Mouse (Mus musculus): ENCODE data around the gene Aagab. TPM values are rescaled to one million over a fixed set of nuclear protein-coding genes. Genes with fewer than 3 reads are reported as not detected.

Aagab gene
- total RNA-seq (2021) (10 to 100 TPM; 21.9 to 32.3 TPM), polyA plus RNA-seq (2012; rRNA removed) (11.8 and 14.1 TPM in 2 replicates)
- long read RNA-seq, full-length matches to known transcripts, result 25 of 52 reads
- long read RNA-seq, partial matches to known transcripts, result 6 of 52 reads
- long read RNA-seq, other reads (novel, unspliced or antisense), result 21 of 52 reads

DNA sequence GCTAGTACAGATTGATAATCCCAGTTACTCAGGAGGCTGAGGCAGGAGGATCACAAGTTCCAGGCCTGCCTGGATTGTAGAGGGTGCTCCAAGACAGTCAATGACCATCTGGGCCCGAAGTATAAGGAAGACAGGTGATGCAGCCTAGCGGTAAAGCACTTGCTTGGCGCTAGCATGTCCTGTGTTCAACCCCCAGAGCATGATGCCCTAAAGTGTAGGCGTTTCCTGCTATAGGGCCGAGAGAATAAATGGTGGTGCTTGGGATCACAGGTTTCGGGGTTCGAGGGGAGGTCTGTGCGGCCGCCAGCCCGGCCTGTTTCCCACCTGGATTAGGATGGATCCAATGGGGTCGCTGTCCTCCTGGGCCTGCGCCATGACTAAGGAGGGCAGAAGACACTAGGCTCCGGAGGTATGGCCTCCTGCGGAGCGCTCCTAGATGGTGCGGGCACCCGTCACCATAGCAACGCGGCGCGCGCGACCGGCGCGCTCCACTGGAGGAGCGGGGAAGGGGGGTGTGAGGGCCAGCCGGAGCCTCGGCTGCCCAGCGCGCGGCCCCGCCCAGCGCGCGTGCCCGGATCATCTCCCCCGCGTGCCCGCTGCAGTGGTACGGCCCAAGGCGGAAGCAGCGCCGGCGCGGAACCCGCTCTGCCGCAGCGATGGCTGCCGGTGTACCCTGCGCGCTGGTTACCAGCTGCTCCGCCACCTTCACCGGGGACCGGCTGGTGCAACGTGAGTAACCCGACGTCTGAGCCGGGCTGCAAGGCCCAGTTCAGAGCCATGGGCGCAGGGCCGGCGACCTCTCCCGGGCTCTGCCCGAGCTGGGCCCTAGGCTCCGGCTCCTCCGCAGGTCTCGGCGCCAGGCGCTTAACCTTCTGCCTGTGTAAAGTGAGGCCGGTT, at the start of gene Aagab, which contains the start of gene Iqch:
Gene Aagab (plus strand): TSS at position 618 of the 897 bp plus-strand sequence.
Gene Iqch (minus strand): TSS at position 451 of the 897 bp plus-strand sequence.
- DNase-seq, result peak; percentile 99

DNA sequence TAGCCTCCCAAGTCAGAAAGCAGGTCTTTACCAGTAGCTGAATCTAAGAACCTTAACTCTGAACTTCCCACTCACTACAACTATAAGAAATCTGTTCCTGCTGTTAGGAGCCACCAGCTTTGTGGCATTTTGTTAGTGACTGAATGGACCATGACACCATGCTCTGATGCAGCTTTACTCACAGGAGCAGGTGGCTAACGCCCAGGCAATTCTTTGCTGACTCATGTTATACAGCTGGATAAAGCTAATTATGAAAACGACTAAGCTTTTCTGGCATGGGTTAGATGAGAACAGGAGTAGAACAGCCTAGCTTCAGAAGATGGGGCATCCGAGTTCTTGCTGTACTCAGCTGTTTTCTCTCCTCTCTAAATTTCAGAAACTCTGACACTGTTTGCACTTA, 48.8 kb upstream of the Aagab start:
- no peak for DNase-seq

DNA sequence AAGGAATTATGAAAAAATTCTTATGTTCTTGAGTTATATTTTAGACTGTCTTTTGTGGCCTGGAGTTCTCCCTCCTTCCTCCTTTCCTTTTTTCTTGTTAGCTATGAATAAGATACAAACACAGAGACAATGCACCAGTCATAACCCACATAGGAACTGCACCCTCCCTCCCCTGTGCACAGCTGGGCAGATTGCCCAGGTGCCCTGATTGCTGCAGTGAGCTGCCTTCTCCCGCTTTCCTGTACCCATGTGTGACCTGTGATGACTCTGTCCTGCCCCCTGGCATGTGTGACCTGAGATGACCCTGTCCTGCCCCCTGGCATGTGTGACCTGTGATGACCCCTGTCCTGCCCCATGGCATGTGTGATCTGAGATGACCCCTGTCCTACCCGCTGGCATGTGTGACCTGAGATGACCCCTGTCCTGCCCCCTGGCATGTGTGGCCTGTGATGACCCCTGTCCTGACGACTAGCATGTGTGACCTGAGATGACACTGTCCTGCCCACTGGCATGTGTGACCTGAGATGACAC, 46.9 kb upstream of the Aagab start:
- DNase-seq, result peak; percentile 19

DNA sequence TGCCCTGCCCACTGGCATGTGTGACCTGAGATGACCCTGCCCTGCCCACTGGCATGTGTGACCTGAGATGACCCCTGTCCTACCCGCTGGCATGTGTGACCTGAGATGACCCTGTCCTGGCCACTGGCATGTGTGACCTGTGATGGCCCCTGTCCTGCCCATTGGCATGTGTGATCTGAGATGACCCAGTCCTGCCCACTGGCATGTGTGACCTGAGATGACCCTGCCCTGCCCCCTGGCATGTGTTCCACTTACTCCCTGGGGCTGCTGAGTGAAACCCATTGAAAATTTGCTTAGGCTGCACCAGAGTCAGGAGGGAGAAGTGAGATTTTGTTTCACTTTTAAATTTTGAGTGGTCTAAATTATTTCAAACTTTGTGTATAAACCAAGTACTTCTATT, 46.1 kb upstream of the Aagab start:
- no peak for DNase-seq

DNA sequence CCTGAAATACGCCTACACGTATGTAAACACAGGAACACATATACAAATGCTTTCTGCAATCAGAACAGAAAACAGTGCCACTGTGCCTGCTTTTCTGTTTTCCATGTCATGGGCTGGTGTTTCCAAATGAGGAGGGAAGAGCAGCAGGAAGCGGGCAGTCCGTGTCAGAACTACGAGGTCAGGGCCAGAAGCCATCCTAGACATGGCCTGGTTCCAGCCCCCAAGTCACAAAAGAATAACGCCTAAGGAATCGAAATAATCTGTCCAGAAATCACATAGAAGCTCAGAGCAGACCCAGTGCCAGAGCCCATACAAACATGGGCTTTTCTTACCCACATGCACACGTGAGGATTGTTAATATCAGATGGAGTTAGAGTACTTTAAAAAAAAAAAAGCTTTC, 45.5 kb upstream of the Aagab start:
- no peak for DNase-seq

DNA sequence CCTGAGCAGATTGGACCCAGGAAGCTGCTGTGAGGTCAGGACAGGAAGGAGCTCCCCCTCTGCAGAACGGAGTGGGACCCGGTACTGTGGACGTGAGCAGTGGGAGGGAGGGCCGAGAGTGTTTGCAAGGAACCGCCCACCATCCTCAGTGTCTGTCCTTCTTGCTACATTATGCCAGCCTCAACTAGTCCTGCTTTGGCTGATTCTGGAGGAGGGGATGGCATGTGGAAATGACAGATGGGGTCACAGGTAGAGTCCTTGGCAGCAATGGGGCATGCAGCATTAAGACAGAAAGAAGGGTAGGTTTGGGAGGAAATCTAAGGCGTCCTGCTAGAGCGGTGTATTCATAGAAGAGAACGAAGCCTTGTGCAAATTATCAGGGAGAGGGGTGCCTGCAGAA, 40.5 kb upstream of the Aagab start:
- no peak for DNase-seq

DNA sequence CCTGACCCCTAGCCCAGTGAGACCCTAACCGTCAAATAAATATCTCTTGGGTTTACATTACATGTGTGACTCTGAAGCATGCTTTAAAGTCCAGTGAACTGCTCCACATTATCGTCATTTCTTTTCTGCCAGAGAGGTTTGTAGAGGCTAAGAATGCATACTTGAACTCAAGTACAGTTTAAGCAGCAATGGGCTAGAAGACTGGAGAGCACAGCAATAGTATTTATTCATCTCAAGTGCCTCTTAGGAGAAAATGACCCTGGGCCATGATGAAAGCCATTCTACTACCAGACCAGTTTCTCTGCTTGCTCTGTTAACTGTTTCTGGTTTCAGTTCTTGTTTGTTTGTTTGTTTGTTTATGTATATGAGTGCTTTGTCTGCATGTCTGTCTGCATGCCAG, 39.0 kb upstream of the Aagab start:
- DNase-seq, result no peak

DNA sequence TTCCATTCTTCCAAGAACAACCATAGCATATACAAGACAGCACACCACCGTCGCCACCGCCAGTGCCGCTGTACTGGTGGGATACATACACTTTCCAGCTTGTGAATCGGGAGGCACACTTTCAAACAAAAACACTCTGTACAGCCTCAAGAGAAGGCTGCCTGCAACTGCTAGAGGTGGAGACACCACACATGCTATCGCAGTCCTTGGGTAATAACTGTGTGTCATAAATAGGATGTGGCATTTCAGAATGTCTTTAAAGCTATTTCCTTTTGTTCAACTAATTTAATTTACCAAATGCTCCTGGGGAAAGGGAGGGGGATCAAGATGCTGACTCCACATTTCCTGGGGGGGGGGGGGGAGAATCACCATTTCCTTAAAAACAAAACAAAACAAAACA, 34.1 kb upstream of the Aagab start:
- no peak for DNase-seq

DNA sequence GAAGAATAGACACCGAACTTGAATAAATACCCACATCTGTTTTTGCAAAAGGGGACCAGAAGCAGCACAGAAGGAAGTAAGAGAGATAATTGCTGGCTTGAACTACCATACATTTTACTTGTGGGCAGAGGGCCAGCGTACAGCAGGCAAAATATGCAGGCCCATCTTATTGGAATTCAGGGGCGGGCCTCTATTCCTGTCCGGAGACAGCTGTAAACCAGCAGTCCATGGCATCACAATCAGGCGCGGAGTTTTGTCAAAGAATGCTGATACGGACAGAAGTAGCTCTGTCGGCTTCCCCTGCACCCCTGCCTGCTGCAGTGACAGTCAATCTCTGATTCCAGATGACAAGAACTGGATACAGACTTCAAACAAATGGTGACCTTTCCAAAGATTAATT, 33.7 kb upstream of the Aagab start:
- peak; percentile 17 for DNase-seq

DNA sequence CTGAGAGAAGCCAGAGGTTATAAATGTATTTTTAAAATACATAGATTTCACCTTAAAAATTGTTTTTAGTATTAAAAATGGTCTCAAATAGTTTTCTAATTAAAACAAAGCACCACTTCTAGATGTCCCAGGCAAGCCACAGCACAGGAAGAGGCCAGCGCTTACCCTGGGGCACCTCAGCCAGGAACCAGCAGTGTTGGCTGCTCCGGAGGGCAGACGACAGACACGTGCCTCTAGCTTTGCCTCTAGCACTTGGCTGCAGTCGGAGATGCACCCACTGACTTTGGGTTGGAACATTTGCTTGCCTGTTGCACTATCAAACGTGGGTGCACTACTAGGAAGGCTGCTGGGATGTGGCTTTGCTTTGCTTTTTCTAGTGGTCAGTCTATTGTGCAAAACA, 30.6 kb upstream of the Aagab start:
- no peak for DNase-seq

DNA sequence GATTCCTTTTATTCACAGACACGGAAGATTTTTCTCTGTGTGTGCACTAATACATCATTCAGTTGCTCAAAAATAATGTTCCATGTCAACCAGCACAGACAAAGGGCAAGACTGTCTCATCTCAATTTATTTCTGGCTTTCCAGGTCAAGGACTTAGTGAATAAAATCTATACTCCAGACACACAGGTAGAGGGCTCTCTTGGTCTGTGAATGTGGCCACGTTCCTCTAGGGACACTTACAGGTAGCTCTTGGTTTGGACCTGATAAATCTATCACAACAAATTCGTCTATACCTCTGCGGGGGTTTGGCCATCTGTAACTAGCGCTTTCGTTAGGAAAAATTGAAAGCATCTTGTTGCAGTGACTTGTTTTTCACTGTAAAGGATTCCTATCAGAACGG, 29.6 kb upstream of the Aagab start:
- no peak for DNase-seq

DNA sequence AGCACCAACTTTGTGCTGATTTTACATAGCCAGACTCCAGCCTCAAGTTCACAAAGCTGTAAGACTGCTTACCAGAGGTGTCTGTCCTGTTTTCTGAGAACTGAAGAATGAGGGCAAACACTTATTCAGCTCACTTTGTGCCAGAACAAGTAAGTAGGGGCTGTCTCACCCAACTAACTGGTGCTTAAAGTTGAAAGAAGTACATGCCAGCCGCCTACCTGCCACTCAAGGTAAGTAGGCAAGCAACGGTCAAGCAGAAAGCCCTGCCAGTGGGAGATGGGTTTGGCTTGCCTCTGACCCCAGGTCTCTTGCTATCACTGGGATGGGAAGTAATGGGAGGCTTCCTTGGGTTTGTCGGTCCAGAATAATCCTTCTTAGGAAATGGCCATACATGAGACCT, 25.0 kb upstream of the Aagab start:
- no peak for DNase-seq

DNA sequence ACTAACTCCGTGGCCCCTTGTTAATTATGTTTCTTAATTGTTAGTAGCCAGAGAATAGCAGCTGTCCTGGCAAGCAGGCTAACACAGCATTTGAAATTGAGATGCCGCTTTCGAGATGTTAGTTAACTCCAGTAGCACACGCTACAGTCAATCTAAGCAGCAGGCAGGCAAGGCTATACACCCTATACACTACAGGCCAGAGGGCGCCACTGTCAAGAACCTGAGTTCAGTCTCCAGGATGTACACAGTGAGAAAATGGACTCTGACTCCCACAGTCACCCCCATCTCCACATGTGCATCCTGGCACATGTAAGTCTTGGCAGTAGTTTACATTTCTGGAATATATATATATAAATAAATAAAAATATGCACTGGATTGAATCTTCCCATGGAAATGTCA, 22.8 kb upstream of the Aagab start:
- DNase-seq, result no peak

DNA sequence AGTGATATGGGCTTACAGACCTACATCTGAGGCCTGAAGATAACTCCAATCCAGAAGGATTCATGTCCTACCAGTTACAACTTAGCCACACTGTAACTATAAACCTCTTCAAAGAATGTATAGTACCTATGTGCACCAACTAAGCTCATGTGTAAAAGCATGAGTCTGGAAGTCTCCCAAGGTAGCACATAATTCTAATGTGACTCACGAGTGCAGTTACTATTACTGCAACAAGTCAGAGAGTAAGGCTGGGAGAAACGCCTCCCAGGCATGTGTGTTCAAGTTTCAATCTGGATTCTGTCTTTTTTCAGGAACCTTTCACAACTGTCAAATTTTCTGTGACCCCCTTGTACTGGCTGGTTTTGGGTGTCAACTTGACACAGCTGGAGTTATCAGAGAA, 22.4 kb upstream of the Aagab start:
- no peak for DNase-seq

DNA sequence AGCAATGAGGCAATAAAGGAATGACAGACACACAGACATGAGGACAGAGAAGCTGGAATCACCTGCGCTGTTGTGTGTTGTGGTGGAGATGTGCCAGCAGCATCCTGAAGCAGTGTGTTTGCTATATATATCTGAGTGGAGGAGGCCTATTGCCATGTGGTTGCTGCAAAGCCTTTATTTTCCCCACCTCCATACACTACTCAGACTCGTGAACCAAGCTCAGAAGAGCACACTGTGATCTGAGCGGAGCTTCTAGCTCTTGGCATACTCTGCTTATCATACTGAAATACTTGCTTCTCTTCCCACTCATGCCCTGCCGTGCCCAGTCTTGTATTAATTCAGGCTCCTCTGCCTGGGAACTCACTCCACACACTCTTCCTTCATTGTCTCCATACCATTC, 20.7 kb upstream of the Aagab start:
- no peak for DNase-seq

DNA sequence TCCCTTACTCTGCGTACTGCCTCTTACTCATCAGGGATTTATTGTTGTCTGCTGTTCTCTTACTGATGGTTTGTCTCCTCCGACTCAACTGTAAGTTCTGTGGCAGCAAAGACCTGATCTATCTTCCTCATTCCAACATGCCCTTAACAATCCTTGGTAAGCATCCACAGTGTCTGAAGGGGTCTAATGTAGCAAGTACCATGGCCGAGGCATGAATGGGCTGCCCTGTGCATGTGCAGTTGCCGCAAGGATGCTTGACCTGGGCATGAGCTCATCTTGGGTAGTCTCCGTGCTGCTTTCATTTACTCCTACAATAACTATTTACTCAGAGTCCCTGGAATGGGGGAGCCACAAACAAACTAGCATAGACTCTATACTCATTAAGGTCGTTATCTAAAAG, 17.2 kb upstream of the Aagab start:
- no peak for DNase-seq

DNA sequence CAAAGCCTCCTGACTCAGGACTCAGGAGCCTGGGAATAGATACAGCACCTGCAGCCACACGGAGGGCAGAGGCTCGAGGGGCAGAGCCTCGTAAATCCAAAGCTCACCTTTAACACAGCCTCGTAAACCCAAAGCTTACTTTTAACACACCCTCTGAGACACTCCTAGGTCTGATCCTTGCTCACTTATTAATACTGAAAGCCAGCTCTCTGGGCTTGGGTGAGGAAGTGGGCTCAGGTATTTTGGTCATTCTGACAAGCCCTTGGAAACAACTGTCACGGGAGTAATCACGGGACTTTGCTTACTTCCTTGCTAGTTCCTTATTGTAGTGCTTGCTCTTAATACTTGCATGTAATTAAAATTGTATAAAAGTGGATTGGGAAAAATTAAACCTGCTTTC, 13.3 kb upstream of the Aagab start:
- no peak for DNase-seq

DNA sequence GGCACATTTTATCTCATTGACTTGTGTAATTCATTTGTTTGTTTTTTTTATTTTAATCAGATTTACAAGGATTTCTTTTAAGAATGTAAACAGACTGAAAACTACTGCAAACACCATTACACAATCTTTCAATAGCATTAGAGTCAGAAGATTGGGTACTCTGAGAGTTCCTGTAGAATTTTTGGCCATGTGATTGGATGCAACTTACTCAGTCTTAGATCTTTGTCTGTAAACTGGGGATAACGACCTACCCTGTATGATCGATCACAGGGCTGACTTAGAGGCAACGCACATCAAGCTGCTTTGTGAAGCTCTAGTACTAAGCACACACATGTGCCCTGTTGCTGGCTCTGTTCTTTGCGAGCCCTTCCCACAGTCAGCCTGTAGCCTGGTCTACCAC, 11.9 kb upstream of the Aagab start:
- DNase-seq, result no peak

DNA sequence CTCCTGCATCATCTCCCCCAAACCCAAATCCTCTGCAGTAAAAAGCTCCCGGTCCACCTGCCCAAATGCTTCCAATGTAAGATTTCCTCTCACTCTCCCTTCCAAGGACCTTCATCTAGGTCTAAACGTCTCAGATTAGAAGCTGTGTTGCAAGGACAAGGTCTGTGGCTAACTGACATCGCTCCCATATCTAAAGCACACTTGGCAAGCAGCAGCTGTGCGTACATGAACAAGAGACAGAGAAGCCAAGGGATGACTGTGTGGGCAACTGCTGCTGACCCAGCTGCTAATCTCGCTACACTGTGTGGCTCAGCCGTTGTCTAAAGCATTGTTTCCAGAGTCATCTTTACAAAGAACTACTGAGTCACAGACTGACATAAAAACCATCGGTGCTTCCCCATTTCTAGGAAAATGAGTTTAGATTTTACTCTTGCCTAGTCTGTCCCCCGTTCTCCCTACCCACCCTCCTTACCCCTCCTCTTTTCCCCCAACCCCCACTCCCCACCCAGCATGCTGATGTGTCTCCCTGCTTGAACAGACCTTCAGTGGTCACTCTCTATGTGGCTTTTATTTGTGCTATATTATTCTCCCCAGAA, 10.7 kb upstream of the Aagab start:
- no peak for DNase-seq

DNA sequence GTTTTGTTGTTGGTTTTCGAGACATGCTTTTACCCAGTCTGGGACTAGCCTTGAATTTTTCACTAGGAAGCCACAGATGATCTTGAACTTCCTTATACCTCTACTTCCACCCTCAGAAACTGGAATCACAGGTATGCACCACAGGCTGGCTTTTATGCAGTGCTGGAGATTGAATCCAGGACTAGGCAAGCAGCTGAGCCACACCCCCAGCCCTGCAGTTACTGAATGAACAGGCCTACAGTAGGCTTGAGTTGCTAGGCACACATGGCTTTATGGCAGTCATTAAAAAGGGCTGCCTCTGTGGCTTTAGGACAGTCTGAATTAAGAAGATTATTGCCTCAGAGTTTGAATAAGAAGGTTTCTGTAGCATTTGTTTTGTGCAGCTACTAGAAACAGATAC, 7.4 kb upstream of the Aagab start:
- no peak for DNase-seq

DNA sequence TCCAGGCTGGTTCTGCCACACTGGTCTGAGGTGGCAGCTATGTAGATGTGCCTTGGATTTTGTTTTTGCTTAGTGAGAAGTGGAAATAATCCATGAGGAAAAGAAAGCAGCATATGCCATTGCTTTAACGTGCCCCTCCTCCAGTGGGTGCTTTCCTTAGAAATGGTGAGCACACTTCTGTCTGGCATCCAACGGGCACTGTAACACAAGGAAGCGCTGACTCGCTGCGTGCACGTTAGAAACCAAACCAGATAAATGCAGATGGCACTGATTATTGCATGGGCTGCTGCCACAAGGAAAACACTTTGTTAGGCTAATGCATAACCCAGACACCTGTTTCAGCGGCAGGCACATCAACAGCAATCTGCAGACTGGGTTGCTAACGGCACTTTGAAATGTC, 6.8 kb upstream of the Aagab start:
- DNase-seq, result no peak

DNA sequence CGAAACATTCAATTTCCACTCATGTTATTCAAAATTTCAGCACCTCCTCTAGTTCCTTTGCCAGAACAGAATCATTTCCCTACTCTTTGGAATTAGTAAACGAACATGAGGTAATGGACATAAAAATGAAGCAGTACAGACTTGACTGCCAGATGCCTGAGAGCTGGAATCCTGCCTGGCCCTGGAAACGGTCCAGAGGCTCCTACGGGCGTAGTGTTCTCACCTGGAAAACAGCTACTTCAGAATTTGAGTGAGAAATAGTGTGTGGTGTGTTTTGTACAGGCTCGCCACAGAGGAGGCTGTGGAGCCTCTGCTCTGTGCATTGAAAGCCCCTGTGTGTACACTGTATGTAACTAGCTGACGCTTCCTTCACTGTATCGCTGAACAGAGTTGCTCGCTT, 5.8 kb upstream of the Aagab start:
- DNase-seq, result no peak

DNA sequence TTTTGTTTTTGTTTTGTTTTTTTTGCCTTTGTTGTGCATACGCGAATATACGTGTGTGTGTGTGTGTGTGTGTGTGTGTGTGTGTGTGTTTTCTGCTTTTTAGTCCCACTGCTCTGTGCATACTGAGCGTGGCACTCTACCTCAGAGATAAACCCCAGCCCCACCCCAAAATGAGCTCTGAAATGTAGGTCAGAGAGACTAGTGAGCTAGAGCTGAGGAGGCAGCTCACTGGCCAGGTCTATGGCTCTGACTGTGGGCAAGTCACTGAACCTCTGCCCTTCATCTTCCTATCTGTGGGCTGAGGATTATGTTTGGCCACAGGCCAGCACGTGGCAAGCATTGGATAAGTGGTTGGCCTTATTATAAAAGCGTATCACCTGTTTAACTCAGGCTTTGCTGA, 1.4 kb downstream of the Aagab start:
- DNase-seq, result no peak
